Mouse (Mus musculus): ENCODE measurements around the gene Ints5.
"Not testable (repeated sequence)": the region's sequence is repeated elsewhere in the genome, so short reads cannot be mapped to it uniquely, and the experiment has no call there.

Gene Ints5

GRCm38 (mm10) chr19:8892829-8893766 is at the start of gene Ints5:
Gene Ints5 (plus strand): TSS chr19:8893005.
- DNase-seq (ENCODE audit: extremely low read depth, low read depth, low spot score), result no peak

- peak; percentile 98 for DNase-seq (ENCODE audit: extremely low read depth, low read depth, low spot score)
Observed at GRCm38 (mm10) chr19:8844371-8845129, 48.3 kb upstream of the Ints5 start.

- DNase-seq (ENCODE audit: extremely low read depth, low read depth, low spot score), result no peak
Observed at GRCm38 (mm10) chr19:8848356-8848755, 44.4 kb upstream of the Ints5 start.

- no peak for DNase-seq (ENCODE audit: extremely low read depth, low read depth, low spot score)
Observed at GRCm38 (mm10) chr19:8850402-8850901, 42.4 kb upstream of the Ints5 start, which contains the start of gene Lrrn4cl. Gene Lrrn4cl (plus strand): TSS chr19:8850768.

GRCm38 (mm10) chr19:8851639-8852038 is 41.2 kb upstream of the Ints5 start:
- DNase-seq (ENCODE audit: extremely low read depth, low read depth, low spot score), result no peak

- no peak for DNase-seq (ENCODE audit: extremely low read depth, low read depth, low spot score)
Observed at GRCm38 (mm10) chr19:8852236-8852928, 40.4 kb upstream of the Ints5 start.

- DNase-seq (ENCODE audit: extremely low read depth, low read depth, low spot score), result no peak
Observed at GRCm38 (mm10) chr19:8853117-8853516, 39.7 kb upstream of the Ints5 start.

- no peak for DNase-seq (ENCODE audit: extremely low read depth, low read depth, low spot score)
Observed at GRCm38 (mm10) chr19:8857689-8858088, 35.1 kb upstream of the Ints5 start.

- no peak for DNase-seq (ENCODE audit: extremely low read depth, low read depth, low spot score)
Observed at GRCm38 (mm10) chr19:8859018-8859417, 33.8 kb upstream of the Ints5 start.

GRCm38 (mm10) chr19:8864265-8864664 is 28.5 kb upstream of the Ints5 start:
- no peak for DNase-seq (ENCODE audit: extremely low read depth, low read depth, low spot score)

- not testable (repeated sequence) for DNase-seq (ENCODE audit: extremely low read depth, low read depth, low spot score)
Observed at GRCm38 (mm10) chr19:8870381-8870780, 22.4 kb upstream of the Ints5 start.

GRCm38 (mm10) chr19:8870838-8871237 is 22.0 kb upstream of the Ints5 start:
- DNase-seq (ENCODE audit: extremely low read depth, low read depth, low spot score), result no peak

GRCm38 (mm10) chr19:8871267-8872186 is 21.3 kb upstream of the Ints5 start, which contains the start of gene Ubxn1:
Gene Ubxn1 (plus strand): TSS chr19:8871496.
- DNase-seq (ENCODE audit: extremely low read depth, low read depth, low spot score), result peak; percentile 86

GRCm38 (mm10) chr19:8872266-8872840 is 20.5 kb upstream of the Ints5 start:
- no peak for DNase-seq (ENCODE audit: extremely low read depth, low read depth, low spot score)

- DNase-seq (ENCODE audit: extremely low read depth, low read depth, low spot score), result no peak
Observed at GRCm38 (mm10) chr19:8875031-8875430, 17.8 kb upstream of the Ints5 start.

GRCm38 (mm10) chr19:8880311-8881033 is 12.3 kb upstream of the Ints5 start, which contains the start of gene Uqcc3:
Gene Uqcc3 (minus strand): TSS chr19:8880923.
- DNase-seq (ENCODE audit: extremely low read depth, low read depth, low spot score), result no peak

- DNase-seq (ENCODE audit: extremely low read depth, low read depth, low spot score), result no peak
Observed at GRCm38 (mm10) chr19:8881034-8881392, 11.8 kb upstream of the Ints5 start.

- no peak for DNase-seq (ENCODE audit: extremely low read depth, low read depth, low spot score)
Observed at GRCm38 (mm10) chr19:8883616-8884015, 9.2 kb upstream of the Ints5 start, which contains the start of the genes Lbhd1 and Gm49403. Gene Lbhd1 (plus strand): TSS chr19:8883732. Gene Gm49403 (plus strand): TSS chr19:8883930.
